Mouse (Mus musculus): ENCODE results near the gene Cyfip1. TPM values are rescaled to one million over a fixed set of nuclear protein-coding genes. Genes with fewer than 3 reads are reported as not detected.
A peak's percentile ranks its signal among the peaks of the same experiment; 100 is the strongest.

Gene Cyfip1
- total and polyA plus RNA-seq, 2 experiments from 2014 or later, result 41.7 to 42.2 TPM

GRCm38 (mm10) chr7:55849948-55850571 lies 8.5 kb downstream of the Cyfip1 start:
- H3K4me2 ChIP-seq (ENCODE audit: low read depth), result peak overlapping the region; percentile 35
- no peak overlapping the region for H3K4me3 ChIP-seq (ENCODE audit: low read depth, low read length)
- no peaks in the 10 kb centered on the region for H3K9me3 ChIP-seq (ENCODE audit: low read length)
- peak overlapping the region; percentile 60 for H3K27ac ChIP-seq (ENCODE audit: low read depth, low read length)
- H3K4me1 ChIP-seq (ENCODE audit: insufficient read depth), result no peaks in the 10 kb centered on the region
- H3K36me3 ChIP-seq (ENCODE audit: insufficient read depth), result no peaks in the 10 kb centered on the region
- H3K9ac ChIP-seq, result peak overlapping the region; percentile 25; the same call in 1 of the 2 replicates
- ATAC-seq, result peak; percentile 90
- no peak for DNase-seq
- no peak for TF ChIP-seq CTCF (IDR thresholded peaks at IDR 0.05; ENCODE audit: low read depth)
- 7% methylated on average over 14 of the region's 14 CpGs for WGBS
- no peaks in the 10 kb centered on the region for H3K27me3 ChIP-seq (ENCODE audit: insufficient read depth, low read length)

- 80% methylated on average over 3 of the region's 3 CpGs for WGBS
- no peaks in the 10 kb centered on the region for H3K9me3 ChIP-seq (ENCODE audit: low read length)
- no peak for TF ChIP-seq CTCF (IDR thresholded peaks at IDR 0.05; ENCODE audit: low read depth)
- DNase-seq (no peak), ATAC-seq (no peak)
- H3K9ac ChIP-seq, result no peak overlapping the region
- H3K27ac ChIP-seq (ENCODE audit: low read depth, low read length), result no peak overlapping the region
- no peak overlapping the region for H3K4me3 ChIP-seq (ENCODE audit: low read depth, low read length)
- no peaks in the 10 kb centered on the region for H3K4me1 ChIP-seq (ENCODE audit: insufficient read depth)
- no peaks in the 10 kb centered on the region for H3K27me3 ChIP-seq (ENCODE audit: insufficient read depth, low read length)
- no peak overlapping the region for H3K4me2 ChIP-seq (ENCODE audit: low read depth)
- H3K36me3 ChIP-seq (ENCODE audit: insufficient read depth), result no peaks in the 10 kb centered on the region
These were observed 11.2 kb downstream of the Cyfip1 start for GRCm38 (mm10) chr7:55852787-55853186.

GRCm38 (mm10) chr7:55855597-55855996 lies 14.1 kb downstream of the Cyfip1 start:
- no peaks in the 10 kb centered on the region for H3K36me3 ChIP-seq (ENCODE audit: insufficient read depth)
- no peaks in the 10 kb centered on the region for H3K27me3 ChIP-seq (ENCODE audit: insufficient read depth, low read length)
- no peak overlapping the region for H3K4me2 ChIP-seq (ENCODE audit: low read depth)
- no peak overlapping the region for H3K4me3 ChIP-seq (ENCODE audit: low read depth, low read length)
- DNase-seq (no peak), ATAC-seq (no peak)
- no peak overlapping the region for H3K27ac ChIP-seq (ENCODE audit: low read depth, low read length)
- H3K4me1 ChIP-seq (ENCODE audit: insufficient read depth), result no peaks in the 10 kb centered on the region; the same call in 1 of the 2 replicates
- H3K9me3 ChIP-seq (ENCODE audit: low read length), result no peaks in the 10 kb centered on the region
- 84% methylated on average over 3 of the region's 3 CpGs for WGBS
- TF ChIP-seq CTCF (IDR thresholded peaks at IDR 0.05; ENCODE audit: low read depth), result no peak
- no peak overlapping the region for H3K9ac ChIP-seq

GRCm38 (mm10) chr7:55856741-55857140 lies 15.2 kb downstream of the Cyfip1 start:
- WGBS, result 98% methylated on average over 4 of the region's 4 CpGs
- ATAC-seq (no peak), DNase-seq (no peak)
- Histone ChIP-seq H3K4me3 (ENCODE audit: low read depth, low read length) (no peak overlapping the region), H3K27ac (ENCODE audit: low read depth, low read length) (no peak overlapping the region), H3K4me2 (ENCODE audit: low read depth) (no peak overlapping the region), H3K27me3 (ENCODE audit: insufficient read depth, low read length) (no peaks in the 10 kb centered on the region), H3K4me1 (ENCODE audit: insufficient read depth) (no peaks in the 10 kb centered on the region; the same call in 1 of the 2 replicates), H3K9ac (no peak overlapping the region), H3K9me3 (ENCODE audit: low read length) (no peaks in the 10 kb centered on the region), H3K36me3 (ENCODE audit: insufficient read depth) (no peaks in the 10 kb centered on the region)
- TF ChIP-seq CTCF (IDR thresholded peaks at IDR 0.05; ENCODE audit: low read depth), result no peak

- WGBS, result 56% methylated on average over 2 of the region's 2 CpGs
- Histone ChIP-seq H3K4me3 (ENCODE audit: low read depth, low read length) (no peak overlapping the region), H3K36me3 (ENCODE audit: insufficient read depth) (no peaks in the 10 kb centered on the region), H3K4me2 (ENCODE audit: low read depth) (no peak overlapping the region), H3K27me3 (ENCODE audit: insufficient read depth, low read length) (no peaks in the 10 kb centered on the region), H3K9ac (no peak overlapping the region), H3K27ac (ENCODE audit: low read depth, low read length) (no peak overlapping the region), H3K4me1 (ENCODE audit: insufficient read depth) (no peaks in the 10 kb centered on the region; the same call in 1 of the 2 replicates), H3K9me3 (ENCODE audit: low read length) (no peaks in the 10 kb centered on the region)
- DNase-seq, result no peak
- TF ChIP-seq CTCF (IDR thresholded peaks at IDR 0.05; ENCODE audit: low read depth), result no peak
- no peak for ATAC-seq
These were observed 16.2 kb downstream of the Cyfip1 start for GRCm38 (mm10) chr7:55857729-55858128.

DNA sequence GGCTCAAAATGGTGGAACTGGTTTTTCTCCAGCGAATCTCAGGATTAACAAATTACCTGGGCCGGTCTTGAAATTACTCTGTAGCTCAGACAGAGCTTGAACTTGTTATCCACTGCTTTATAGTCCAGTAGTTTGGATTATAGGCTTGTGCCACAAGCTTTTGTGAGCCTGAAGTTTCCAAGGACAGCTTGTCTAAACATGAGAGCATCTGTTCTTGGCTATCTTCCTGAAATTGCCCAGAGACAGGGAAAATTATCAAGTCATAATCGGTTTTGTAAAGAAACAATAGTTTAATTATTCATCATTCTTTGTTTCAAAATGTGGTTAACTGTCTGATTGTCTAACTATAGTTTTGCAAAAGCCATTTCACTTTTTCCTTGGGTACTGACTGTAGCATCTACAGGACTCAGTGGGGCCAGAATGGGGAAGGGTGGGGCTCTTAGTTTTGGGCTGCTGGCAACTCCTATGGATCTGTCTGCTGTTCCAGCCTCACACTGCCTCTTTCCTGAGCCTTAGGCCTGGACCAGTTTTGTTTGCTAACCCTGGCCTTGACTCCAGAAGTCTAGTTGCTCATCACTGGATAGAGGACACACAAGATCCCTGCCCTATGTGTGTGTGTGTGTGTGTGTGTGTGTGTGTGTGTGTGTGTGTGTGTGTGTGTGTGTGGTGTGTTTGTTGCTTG lies 17.4 kb downstream of the Cyfip1 start:
- ATAC-seq, result no peak
- Histone ChIP-seq H3K36me3 (ENCODE audit: insufficient read depth) (no peaks in the 10 kb centered on the region), H3K4me3 (ENCODE audit: low read depth, low read length) (no peak overlapping the region), H3K27me3 (ENCODE audit: insufficient read depth, low read length) (no peaks in the 10 kb centered on the region), H3K4me2 (ENCODE audit: low read depth) (no peak overlapping the region), H3K9ac (no peak overlapping the region), H3K4me1 (ENCODE audit: insufficient read depth) (no peaks in the 10 kb centered on the region; the same call in 1 of the 2 replicates), H3K27ac (ENCODE audit: low read depth, low read length) (no peak overlapping the region; the same call in 1 of the 2 replicates), H3K9me3 (ENCODE audit: low read length) (no peaks in the 10 kb centered on the region)
- no peak for DNase-seq
- WGBS, result 66% methylated on average over 3 of the region's 3 CpGs
- no peak for TF ChIP-seq CTCF (IDR thresholded peaks at IDR 0.05; ENCODE audit: low read depth)

DNA sequence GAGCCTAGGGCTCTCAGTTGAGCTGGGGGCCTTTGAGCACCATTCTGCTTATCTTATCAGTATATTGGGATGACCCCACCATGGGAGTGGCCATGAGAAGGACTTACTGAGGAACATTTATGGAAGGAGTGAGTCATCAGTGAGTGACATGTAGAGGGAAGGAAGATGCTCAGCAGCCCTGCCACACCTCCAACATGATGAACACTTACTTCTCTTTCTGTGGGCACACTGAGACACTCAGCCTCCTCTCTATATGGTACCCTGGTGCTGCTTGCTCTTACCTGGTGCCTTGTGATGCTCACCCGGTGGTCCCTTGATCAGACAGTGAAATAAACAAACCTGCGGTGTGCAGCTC lies 17.9 kb downstream of the Cyfip1 start:
- Histone ChIP-seq H3K4me2 (ENCODE audit: low read depth) (no peak overlapping the region), H3K36me3 (ENCODE audit: insufficient read depth) (no peaks in the 10 kb centered on the region), H3K4me3 (ENCODE audit: low read depth, low read length) (no peak overlapping the region), H3K27me3 (ENCODE audit: insufficient read depth, low read length) (no peaks in the 10 kb centered on the region), H3K9me3 (ENCODE audit: low read length) (no peaks in the 10 kb centered on the region), H3K27ac (ENCODE audit: low read depth, low read length) (no peak overlapping the region), H3K4me1 (ENCODE audit: insufficient read depth) (no peaks in the 10 kb centered on the region; the same call in 1 of the 2 replicates), H3K9ac (no peak overlapping the region)
- 82% methylated on average over 2 of the region's 2 CpGs for WGBS
- no peak for ATAC-seq
- TF ChIP-seq CTCF (IDR thresholded peaks at IDR 0.05; ENCODE audit: low read depth), result no peak
- DNase-seq, result no peak

All from forebrain, postnatal 0 days (tissue).